Comparison of ENCODE assay signal across 11 mouse cellular contexts in the genomic region with DNA sequence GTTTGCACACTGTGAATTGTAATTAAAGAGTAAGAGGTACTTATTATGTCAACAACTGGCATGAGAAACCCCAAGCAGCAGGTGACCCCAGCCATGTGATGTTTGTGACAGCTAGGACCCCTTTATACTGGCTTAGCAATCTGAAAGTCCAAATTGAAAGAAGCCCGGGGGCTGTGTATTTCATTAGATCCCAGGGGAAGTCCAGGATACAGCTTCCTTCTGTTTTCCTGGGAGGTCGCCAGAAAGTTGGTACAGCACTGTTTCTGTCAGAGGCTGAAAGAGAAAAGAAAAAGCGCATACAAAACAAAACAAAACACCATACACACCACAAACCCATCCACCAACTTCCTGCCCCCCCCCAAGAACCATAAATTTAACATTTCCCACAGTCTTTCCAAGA.
DNase-seq lines count a peak whose midpoint lies in the region; ATAC-seq lines count a peak whose summit lies in the region.
"Had no signal": no experiment of that assay in that cellular context is flagged by ENCODE, and none has a peak within 500 bp of the region (broad histone marks: within the 10 kb centered on the region; RNA-seq: fewer than 3 reads in every experiment).

No protein-coding gene starts in this region.

- no peak for ATAC-seq in heart, embryonic 15.5 days (replicated peaks; ENCODE audit: insufficient number of reproducible peaks, insufficient read depth, low FRiP score, low read depth)
- ATAC-seq in midbrain, embryonic 13.5 days, result no peak
- no peak for ATAC-seq in midbrain, embryonic 11.5 days (ENCODE audit: low FRiP score)
- 0 out of 2 replicates have a peak, but pooled peaks have one; percentile 50 for ATAC-seq in midbrain, embryonic 15.5 days (replicated peaks)

- peak; percentile 41 for DNase-seq in adrenal gland, postnatal 10 days
- no peak for DNase-seq in adrenal gland, adult 18-20 months (ENCODE audit: low spot score in 2 of 2)
- no peak for DNase-seq in heart, postnatal 25 days (ENCODE audit: low spot score)
- no peak for DNase-seq in midbrain, embryonic 11.5 days (ENCODE audit: low spot score, missing footprints)
- DNase-seq in spleen, postnatal 36 days (ENCODE audit: low spot score in 2 of 2), result no peak
- DNase-seq: embryo, embryonic 11 days; right cerebral cortex, postnatal 25 days had no signal

- WGBS in heart, embryonic 15.5 days, result 60% methylated on average over 3 of the region's 3 CpGs
- 48% methylated on average over 3 of the region's 3 CpGs for WGBS in midbrain, embryonic 13.5 days
- 73% methylated on average over 3 of the region's 3 CpGs for WGBS in midbrain, embryonic 11.5 days
- 45% methylated on average over 3 of the region's 3 CpGs for WGBS in midbrain, embryonic 15.5 days

- peak overlapping the region; percentile 34; the same call in 1 of the 2 replicates for H3K27ac ChIP-seq in heart, embryonic 15.5 days
- 0 out of 2 replicates have a peak overlapping the region, but pooled peaks have one; percentile 14 for H3K27ac ChIP-seq in midbrain, embryonic 13.5 days
- H3K27ac ChIP-seq in midbrain, embryonic 11.5 days (ENCODE audit: low read depth, low read length), result no peak overlapping the region
- H3K27ac ChIP-seq in midbrain, embryonic 15.5 days, result no peak overlapping the region
- H3K27ac ChIP-seq: liver, embryonic 15.5 days had no signal

- H3K9ac ChIP-seq in heart, embryonic 15.5 days, result no peak overlapping the region
- no peak overlapping the region for H3K9ac ChIP-seq in midbrain, embryonic 13.5 days (replicated peaks)
- H3K9ac ChIP-seq in midbrain, embryonic 11.5 days (ENCODE audit: low read length), result no peak overlapping the region
- no peak overlapping the region for H3K9ac ChIP-seq in midbrain, embryonic 15.5 days
- H3K9ac ChIP-seq: liver, embryonic 15.5 days had no signal

- H3K4me1 ChIP-seq in heart, embryonic 15.5 days (replicated peaks), result peaks cover 38% of the 10 kb centered on the region
- peaks cover 12% of the 10 kb centered on the region; the same call in 1 of the 2 replicates for H3K4me1 ChIP-seq in midbrain, embryonic 13.5 days (replicated peaks)
- no peaks in the 10 kb centered on the region; the same call in 1 of the 2 replicates for H3K4me1 ChIP-seq in midbrain, embryonic 11.5 days (ENCODE audit: control insufficient read depth, insufficient read depth, low read length)
- H3K4me1 ChIP-seq in midbrain, embryonic 15.5 days, result peaks cover 11% of the 10 kb centered on the region
- H3K4me1 ChIP-seq: liver, embryonic 15.5 days had no signal

- no peaks in the 10 kb centered on the region for H3K9me3 ChIP-seq in heart, embryonic 15.5 days (replicated peaks)
- no peaks in the 10 kb centered on the region for H3K9me3 ChIP-seq in midbrain, embryonic 13.5 days
- no peaks in the 10 kb centered on the region for H3K9me3 ChIP-seq in midbrain, embryonic 11.5 days (ENCODE audit: control insufficient read depth, low read length)
- H3K9me3 ChIP-seq in midbrain, embryonic 15.5 days, result no peaks in the 10 kb centered on the region
- H3K9me3 ChIP-seq: liver, embryonic 15.5 days had no signal

- intact Hi-C loops in heart, postnatal 25 days (cut with DNase I), result no loop called here

- H3K4me3 ChIP-seq in heart, embryonic 15.5 days, result no peak overlapping the region
- no peak overlapping the region for H3K4me3 ChIP-seq in midbrain, embryonic 13.5 days (replicated peaks)
- no peak overlapping the region for H3K4me3 ChIP-seq in midbrain, embryonic 11.5 days (ENCODE audit: low read depth, low read length)
- H3K4me3 ChIP-seq in midbrain, embryonic 15.5 days, result no peak overlapping the region
- H3K4me3 ChIP-seq: liver, embryonic 15.5 days had no signal

- H3K27me3 ChIP-seq in heart, embryonic 15.5 days, result no peaks in the 10 kb centered on the region
- no peaks in the 10 kb centered on the region for H3K27me3 ChIP-seq in midbrain, embryonic 13.5 days
- H3K27me3 ChIP-seq in midbrain, embryonic 11.5 days (ENCODE audit: control insufficient read depth, insufficient read depth, low read length), result no peaks in the 10 kb centered on the region
- no peaks in the 10 kb centered on the region for H3K27me3 ChIP-seq in midbrain, embryonic 15.5 days (replicated peaks)
- H3K27me3 ChIP-seq: liver, embryonic 15.5 days had no signal

- no peaks in the 10 kb centered on the region for H3K36me3 ChIP-seq in heart, embryonic 15.5 days
- H3K36me3 ChIP-seq in midbrain, embryonic 13.5 days, result no peaks in the 10 kb centered on the region
- no peaks in the 10 kb centered on the region for H3K36me3 ChIP-seq in midbrain, embryonic 11.5 days (ENCODE audit: control insufficient read depth, insufficient read depth, low read length)
- no peaks in the 10 kb centered on the region for H3K36me3 ChIP-seq in midbrain, embryonic 15.5 days (replicated peaks)
- H3K36me3 ChIP-seq: liver, embryonic 15.5 days had no signal

- no peak overlapping the region for H3K4me2 ChIP-seq in heart, embryonic 15.5 days
- H3K4me2 ChIP-seq in midbrain, embryonic 13.5 days (replicated peaks), result no peak overlapping the region
- H3K4me2 ChIP-seq in midbrain, embryonic 11.5 days, result no peak overlapping the region
- H3K4me2 ChIP-seq in midbrain, embryonic 15.5 days, result no peak overlapping the region
- H3K4me2 ChIP-seq: liver, embryonic 15.5 days had no signal

Comparison
In these comparisons a context has a peak if more than half of its experiments do, and no peak if none do; other contexts are left out.
1. H3K27ac ChIP-seq: peak in heart, embryonic 15.5 days (single experiment) and midbrain, embryonic 13.5 days (single experiment); none in midbrain, embryonic 11.5 days (single experiment) and midbrain, embryonic 15.5 days (single experiment).